Mouse (Mus musculus) neural tube, embryonic 11.5 days (tissue): ENCODE data around the gene Gss. TPM values are rescaled to one million over a fixed set of nuclear protein-coding genes. Genes with fewer than 3 reads are reported as not detected.
"Not testable (repeated sequence)": the region's sequence is repeated elsewhere in the genome, so short reads cannot be mapped to it uniquely, and the experiment has no call there.

Source experiments
- ATAC-seq: fragments of 200-750 bp; cut with Nextera tagmentation; 2 replicates; pipeline ENCODE4 v1.8.0; 2017; ENCODE audit warnings: moderate number of reproducible peaks, mild to moderate bottlenecking, moderate TSS enrichment, moderate library complexity; ENCODE audit not compliant: insufficient read depth, low FRiP score, low TSS enrichment
- DNase-seq: peaks from one replicate; pipeline ENCODE4 v3.0.0-alpha.2; 2015; ENCODE audit warnings: low spot score
- H3K27ac ChIP-seq: fragments of 300-500 bp; sonication (generic); 2 replicates; pipeline ENCODE4 v1.5.1; 2014; ENCODE audit warnings: low read depth, mild to moderate bottlenecking, low read length
- H3K27me3 ChIP-seq: fragments of 300-500 bp; sonication (generic); 2 replicates; pipeline ENCODE4 v1.6.1; 2014; ENCODE audit warnings: mild to moderate bottlenecking, low read length, mixed read lengths; ENCODE audit not compliant: control insufficient read depth, insufficient read depth
- H3K36me3 ChIP-seq: fragments of 300-500 bp; sonication (generic); 2 replicates; pipeline ENCODE4 v1.6.1; 2014; ENCODE audit warnings: mild to moderate bottlenecking, low read length, moderate library complexity, mixed read lengths; ENCODE audit not compliant: control insufficient read depth, insufficient read depth
- H3K4me1 ChIP-seq: fragments of 300-500 bp; sonication (generic); 2 replicates; pipeline ENCODE4 v1.6.1; 2014; ENCODE audit warnings: low read length, mixed read lengths; ENCODE audit not compliant: control insufficient read depth, insufficient read depth
- H3K4me2 ChIP-seq: fragments of 300-500 bp; sonication (generic); 2 replicates; pipeline ENCODE4 v1.6.1; 2014; ENCODE audit warnings: low read depth, mild to moderate bottlenecking, moderate library complexity
- H3K4me3 ChIP-seq: fragments of 300-500 bp; sonication (generic); 2 replicates; pipeline ENCODE4 v1.5.1; 2014; ENCODE audit warnings: low read depth, low read length
- H3K9ac ChIP-seq: fragments of 300-500 bp; sonication (generic); 2 replicates; pipeline ENCODE4 v1.6.1; 2014; ENCODE audit warnings: mild to moderate bottlenecking, low read length
- H3K9me3 ChIP-seq: fragments of 300-500 bp; sonication (generic); 2 replicates; pipeline ENCODE4 v1.6.1; 2016; ENCODE audit warnings: low read length; ENCODE audit not compliant: control insufficient read depth
- WGBS: fragments of 180-500 bp; shearing (Covaris S2); extraction: QIAGEN DNeasy Blood & Tissue Kit; methylation state at CpG from one replicate; pipeline ENCODE4 v1.1.7; 2014; 5-methylcytosine and 5-hydroxymethylcytosine counted together
- polyA plus RNA-seq: library from polyadenylated mRNA; unstranded; fragments of >200 nt; fragmentation: Nextera tagmentation; extraction: Ambion mirVana; gene quantifications from 2 replicates; pipeline ENCODE4 v1.2.1, GENCODE M21; 2014

The Gss gene
- polyA plus RNA-seq, 1 experiment from 2014 or later: 15.5 TPM

- Histone ChIP-seq H3K9ac (no peak within 1 kb of the TSS), H3K4me1 (no peaks in the 10 kb centered on the region), H3K9me3 (no peaks in the 10 kb centered on the region), H3K27ac (no peak within 1 kb of the TSS), H3K27me3 (no peaks in the 10 kb centered on the region), H3K4me3 (no peak within 1 kb of the TSS), H3K4me2 (no peak within 1 kb of the TSS), H3K36me3 (no peaks in the 10 kb centered on the region)
- no peak for ATAC-seq
- 36% methylated on average over 4 of the region's 4 CpGs for WGBS
- no peak for DNase-seq
These were observed 18.4 kb upstream of the Gss start, which contains the start of gene Myh7b for GRCm38 (mm10) chr2:155610978-155611377. Myh7b (plus strand) TSS chr2:155611212.

GRCm38 (mm10) chr2:155606360-155606759 is 13.8 kb upstream of the Gss start:
- Histone ChIP-seq H3K4me3 (no peak overlapping the region), H3K4me2 (no peak overlapping the region), H3K9ac (no peak overlapping the region), H3K27me3 (no peaks in the 10 kb centered on the region), H3K36me3 (no peaks in the 10 kb centered on the region), H3K9me3 (no peaks in the 10 kb centered on the region), H3K27ac (no peak overlapping the region), H3K4me1 (no peaks in the 10 kb centered on the region)
- no peak for DNase-seq
- ATAC-seq: no peak
- 77% methylated on average over 4 of the region's 4 CpGs for WGBS

GRCm38 (mm10) chr2:155605236-155605589 is 12.6 kb upstream of the Gss start:
- H3K36me3 ChIP-seq, DNase-seq, H3K4me3 ChIP-seq, H3K9me3 ChIP-seq, H3K27me3 ChIP-seq, H3K9ac ChIP-seq, H3K27ac ChIP-seq, H3K4me1 ChIP-seq, H3K4me2 ChIP-seq, ATAC-seq: not testable (repeated sequence)
- WGBS: 84% methylated on average over 4 of the region's 4 CpGs

- Histone ChIP-seq H3K4me2 (no peak overlapping the region), H3K36me3 (no peaks in the 10 kb centered on the region), H3K27me3 (no peaks in the 10 kb centered on the region), H3K4me3 (no peak overlapping the region), H3K4me1 (no peaks in the 10 kb centered on the region), H3K27ac (no peak overlapping the region), H3K9ac (no peak overlapping the region), H3K9me3 (no peaks in the 10 kb centered on the region)
- 51% methylated on average over 10 of the region's 10 CpGs for WGBS
- ATAC-seq: no peak
- no peak for DNase-seq
These were observed 12.1 kb upstream of the Gss start for GRCm38 (mm10) chr2:155604560-155605235.

GRCm38 (mm10) chr2:155603707-155604106 is 11.1 kb upstream of the Gss start:
- WGBS: 59% methylated on average over 3 of the region's 3 CpGs
- Histone ChIP-seq H3K9ac (no peak overlapping the region), H3K4me3 (no peak overlapping the region), H3K9me3 (no peaks in the 10 kb centered on the region), H3K27me3 (no peaks in the 10 kb centered on the region), H3K4me1 (no peaks in the 10 kb centered on the region), H3K36me3 (no peaks in the 10 kb centered on the region), H3K27ac (no peak overlapping the region), H3K4me2 (no peak overlapping the region)
- ATAC-seq: no peak
- DNase-seq: no peak

- no peak overlapping the region for H3K27ac ChIP-seq
- DNase-seq (no peak), ATAC-seq (no peak)
- H3K27me3 ChIP-seq: no peaks in the 10 kb centered on the region
- H3K4me2 ChIP-seq: no peak overlapping the region
- WGBS: 80% methylated on average over 6 of the region's 6 CpGs
- H3K9me3 ChIP-seq: no peaks in the 10 kb centered on the region
- H3K4me3 ChIP-seq: no peak overlapping the region
- H3K36me3 ChIP-seq: no peaks in the 10 kb centered on the region
- no peak overlapping the region for H3K9ac ChIP-seq
- peaks cover 5% of the 10 kb centered on the region; the same call in 1 of the 2 replicates for H3K4me1 ChIP-seq
These were observed 2.9 kb upstream of the Gss start for GRCm38 (mm10) chr2:155595516-155595915.

GRCm38 (mm10) chr2:155592854-155593283 is 259 bp upstream of the Gss start:
- H3K4me3 ChIP-seq: peak overlapping the region; percentile 51
- no peak overlapping the region for H3K27ac ChIP-seq
- H3K36me3 ChIP-seq: no peaks in the 10 kb centered on the region
- under 1% methylated on average over 9 of the region's 9 CpGs for WGBS
- no peaks in the 10 kb centered on the region for H3K9me3 ChIP-seq
- H3K4me2 ChIP-seq: peak overlapping the region; percentile 46
- peak overlapping the region; percentile 52 for H3K9ac ChIP-seq
- H3K4me1 ChIP-seq: peaks cover 5% of the 10 kb centered on the region; the same call in 1 of the 2 replicates
- H3K27me3 ChIP-seq: no peaks in the 10 kb centered on the region
- ATAC-seq (peak; percentile 89), DNase-seq (no peak)

GRCm38 (mm10) chr2:155591676-155592075 is 934 bp downstream of the Gss start:
- Histone ChIP-seq H3K4me2 (peak overlapping the region; percentile 46), H3K9me3 (no peaks in the 10 kb centered on the region), H3K4me1 (peaks cover 5% of the 10 kb centered on the region; the same call in 1 of the 2 replicates), H3K4me3 (peak overlapping the region; percentile 51), H3K27ac (no peak overlapping the region), H3K27me3 (no peaks in the 10 kb centered on the region), H3K9ac (peak overlapping the region; percentile 52), H3K36me3 (no peaks in the 10 kb centered on the region)
- DNase-seq (no peak), ATAC-seq (no peak)
- 7% methylated on average over 6 of the region's 6 CpGs for WGBS

GRCm38 (mm10) chr2:155590876-155591275 is 1.7 kb downstream of the Gss start:
- H3K27ac ChIP-seq: no peak overlapping the region
- no peaks in the 10 kb centered on the region for H3K36me3 ChIP-seq
- ATAC-seq (no peak), DNase-seq (no peak)
- peaks cover 5% of the 10 kb centered on the region; the same call in 1 of the 2 replicates for H3K4me1 ChIP-seq
- no peak overlapping the region for H3K9ac ChIP-seq
- H3K9me3 ChIP-seq: no peaks in the 10 kb centered on the region
- H3K27me3 ChIP-seq: no peaks in the 10 kb centered on the region
- WGBS: 84% methylated on average over 2 of the region's 2 CpGs
- no peak overlapping the region for H3K4me2 ChIP-seq
- H3K4me3 ChIP-seq: no peak overlapping the region
